Mouse (Mus musculus) intestine, embryonic 14.5 days (tissue): Measurements from ENCODE around the gene Gstp2. TPM values are rescaled to one million over a fixed set of nuclear protein-coding genes. Genes with fewer than 3 reads are reported as not detected.

ENCODE experiments used
- ATAC-seq: fragments of 200-750 bp; cut with Nextera tagmentation; replicated peaks from 2 replicates; pipeline ENCODE4 v1.8.0; 2017; ENCODE audit warnings: low read depth, moderate number of reproducible peaks, moderate TSS enrichment, moderate library complexity; ENCODE audit not compliant: low FRiP score, low TSS enrichment
- DNase-seq: peaks from one replicate; pipeline ENCODE4 v3.0.0-alpha.2; 2018; ENCODE audit warnings: low spot score
- H3K27ac ChIP-seq: fragments of 300-500 bp; sonication (generic); 2 replicates; pipeline ENCODE4 v1.5.1; 2014; ENCODE audit warnings: low read depth, mild to moderate bottlenecking, control low read depth
- H3K27me3 ChIP-seq: fragments of 300-500 bp; sonication (generic); replicated peaks from 2 replicates; pipeline ENCODE4 v1.6.1; 2014; ENCODE audit warnings: low read length, control low read depth; ENCODE audit not compliant: control insufficient read depth, insufficient read depth
- H3K36me3 ChIP-seq: fragments of 300-500 bp; sonication (generic); 2 replicates; pipeline ENCODE4 v1.6.1; 2014; ENCODE audit warnings: low read length, control low read depth; ENCODE audit not compliant: control insufficient read depth, insufficient read depth
- H3K4me1 ChIP-seq: fragments of 300-500 bp; sonication (generic); replicated peaks from 2 replicates; pipeline ENCODE4 v1.6.1; 2014; ENCODE audit warnings: low read length, control low read depth, mixed read lengths; ENCODE audit not compliant: control insufficient read depth, insufficient read depth
- H3K4me2 ChIP-seq: fragments of 300-500 bp; sonication (generic); 2 replicates; pipeline ENCODE4 v1.6.1; 2014; ENCODE audit warnings: low read length
- H3K4me3 ChIP-seq: fragments of 300-500 bp; sonication (generic); 2 replicates; pipeline ENCODE4 v1.5.1; 2014; ENCODE audit warnings: low read depth, low read length, control low read depth, mixed read lengths
- H3K9ac ChIP-seq: fragments of 300-500 bp; sonication (generic); 2 replicates; pipeline ENCODE4 v1.6.1; 2014; ENCODE audit warnings: mild to moderate bottlenecking, low read length
- H3K9me3 ChIP-seq: fragments of 300-500 bp; sonication (generic); 2 replicates; pipeline ENCODE4 v1.6.1; 2016; ENCODE audit warnings: low read length, control low read depth; ENCODE audit not compliant: control insufficient read depth
- WGBS: fragments of 180-500 bp; shearing (Covaris S2); extraction: QIAGEN DNeasy Blood & Tissue Kit; methylation state at CpG from one replicate; pipeline ENCODE4 v1.1.7; 2014; 5-methylcytosine and 5-hydroxymethylcytosine counted together
- polyA plus RNA-seq: library from polyadenylated mRNA; unstranded; fragments of >200 nt; fragmentation: Nextera tagmentation; extraction: Ambion mirVana; gene quantifications from 2 replicates; pipeline ENCODE4 v1.2.1, GENCODE M21; 2014

The Gstp2 gene
- polyA plus RNA-seq, 1 experiment from 2014 or later, result 8.8 TPM

DNA sequence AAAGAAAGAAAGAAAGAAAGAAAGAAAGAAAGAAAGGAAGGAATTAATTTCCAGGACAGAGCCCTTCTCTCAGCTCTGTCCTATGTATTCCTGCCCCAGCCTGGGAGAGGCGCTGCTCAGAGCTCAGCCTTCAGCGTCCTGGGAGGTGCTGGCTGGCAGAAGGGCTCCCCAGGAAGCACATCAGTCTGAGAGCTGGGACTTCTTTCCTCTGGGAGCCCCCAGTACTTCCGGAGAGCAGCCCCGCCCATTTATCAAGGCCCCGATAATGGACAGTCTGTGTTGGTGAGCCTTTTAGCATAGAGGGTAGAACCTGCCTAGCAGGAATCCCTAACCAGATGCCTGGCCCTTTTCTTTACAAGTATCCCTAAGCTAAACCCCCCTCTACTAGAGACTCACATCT lies 42.3 kb upstream of the Gstp2 start:
- no peaks in the 10 kb centered on the region for H3K27me3 ChIP-seq
- H3K9ac ChIP-seq, result no peak overlapping the region
- H3K9me3 ChIP-seq, result no peaks in the 10 kb centered on the region
- H3K36me3 ChIP-seq, result no peaks in the 10 kb centered on the region
- ATAC-seq (no peak), DNase-seq (no peak)
- H3K4me1 ChIP-seq, result no peaks in the 10 kb centered on the region
- H3K27ac ChIP-seq, result no peak overlapping the region
- H3K4me3 ChIP-seq, result no peak overlapping the region
- WGBS, result 40% methylated on average over 5 of the region's 5 CpGs
- no peak overlapping the region for H3K4me2 ChIP-seq

DNA sequence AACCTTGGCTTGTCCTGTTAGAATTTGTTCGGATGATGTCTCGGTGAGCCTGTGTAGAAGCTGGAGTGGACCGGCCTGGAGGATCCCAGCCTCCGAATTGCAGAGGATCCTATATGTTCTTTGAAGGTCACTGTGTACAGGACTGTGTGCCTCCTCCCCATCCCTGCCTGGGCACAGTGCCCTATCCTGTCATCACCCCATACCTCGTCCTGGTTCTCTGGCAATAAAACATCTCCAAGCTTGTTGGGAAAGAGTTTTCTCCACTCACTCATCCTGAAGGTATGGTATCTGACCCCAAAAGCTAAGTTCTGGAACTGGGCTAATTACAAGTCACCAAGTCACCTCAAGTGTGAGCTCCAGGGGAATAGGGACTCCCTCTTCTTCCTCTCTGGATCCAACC lies 41.3 kb upstream of the Gstp2 start:
- Histone ChIP-seq H3K9ac (no peak overlapping the region), H3K9me3 (no peaks in the 10 kb centered on the region), H3K27ac (no peak overlapping the region), H3K4me1 (no peaks in the 10 kb centered on the region), H3K4me3 (no peak overlapping the region), H3K27me3 (no peaks in the 10 kb centered on the region), H3K36me3 (no peaks in the 10 kb centered on the region), H3K4me2 (no peak overlapping the region)
- ATAC-seq (no peak), DNase-seq (no peak)
- 87% methylated on average over 5 of the region's 5 CpGs for WGBS

DNA sequence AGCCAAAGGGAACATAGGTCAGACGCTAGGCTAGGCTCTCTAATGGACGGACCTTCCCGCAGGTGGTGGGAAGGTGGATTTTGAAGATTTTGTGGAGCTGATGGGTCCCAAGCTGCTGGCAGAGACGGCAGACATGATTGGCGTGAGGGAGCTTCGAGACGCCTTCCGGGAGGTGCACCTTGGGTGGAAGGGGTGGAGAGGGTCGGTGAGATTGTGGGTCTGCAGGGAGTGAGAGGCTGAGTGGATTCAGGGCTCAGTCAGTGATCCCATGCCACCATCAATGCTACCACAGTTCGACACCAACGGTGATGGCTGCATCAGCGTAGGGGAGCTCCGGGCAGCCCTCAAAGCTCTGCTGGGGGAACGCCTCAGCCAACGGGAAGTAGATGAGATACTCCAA lies 40.3 kb upstream of the Gstp2 start:
- DNase-seq (no peak), ATAC-seq (no peak)
- no peak overlapping the region for H3K4me3 ChIP-seq
- no peaks in the 10 kb centered on the region for H3K9me3 ChIP-seq
- no peaks in the 10 kb centered on the region for H3K27me3 ChIP-seq
- no peak overlapping the region for H3K27ac ChIP-seq
- no peak overlapping the region for H3K9ac ChIP-seq
- H3K4me1 ChIP-seq, result no peaks in the 10 kb centered on the region
- 92% methylated on average over 15 of the region's 15 CpGs for WGBS
- H3K4me2 ChIP-seq, result no peak overlapping the region
- H3K36me3 ChIP-seq, result no peaks in the 10 kb centered on the region

DNA sequence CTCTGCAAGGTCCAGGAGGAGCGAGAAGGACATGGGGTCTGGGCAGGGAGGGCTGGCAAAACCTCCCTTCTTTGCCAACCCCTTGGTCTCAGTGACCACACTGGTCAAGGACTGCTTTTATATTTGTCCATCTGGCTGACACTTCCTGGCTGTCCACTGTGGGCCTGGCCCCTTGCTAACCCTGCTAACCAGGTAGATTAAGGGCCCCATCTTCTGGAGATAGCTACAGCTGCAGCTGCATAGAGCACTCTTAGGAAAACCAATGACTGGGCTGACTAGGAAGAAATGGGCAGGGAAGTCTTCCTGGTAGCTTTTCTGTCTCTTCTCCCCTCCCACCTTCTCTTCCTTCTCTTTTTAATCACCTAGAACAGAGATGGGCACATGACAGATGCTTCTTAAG lies 39.2 kb upstream of the Gstp2 start:
- no peak overlapping the region for H3K4me2 ChIP-seq
- H3K4me1 ChIP-seq, result no peaks in the 10 kb centered on the region
- 80% methylated on average over 1 of the region's 1 CpGs for WGBS
- H3K36me3 ChIP-seq, result no peaks in the 10 kb centered on the region
- no peak overlapping the region for H3K27ac ChIP-seq
- H3K27me3 ChIP-seq, result no peaks in the 10 kb centered on the region
- no peak for DNase-seq
- no peak overlapping the region for H3K4me3 ChIP-seq
- H3K9ac ChIP-seq, result no peak overlapping the region
- no peaks in the 10 kb centered on the region for H3K9me3 ChIP-seq
- ATAC-seq, result no peak

DNA sequence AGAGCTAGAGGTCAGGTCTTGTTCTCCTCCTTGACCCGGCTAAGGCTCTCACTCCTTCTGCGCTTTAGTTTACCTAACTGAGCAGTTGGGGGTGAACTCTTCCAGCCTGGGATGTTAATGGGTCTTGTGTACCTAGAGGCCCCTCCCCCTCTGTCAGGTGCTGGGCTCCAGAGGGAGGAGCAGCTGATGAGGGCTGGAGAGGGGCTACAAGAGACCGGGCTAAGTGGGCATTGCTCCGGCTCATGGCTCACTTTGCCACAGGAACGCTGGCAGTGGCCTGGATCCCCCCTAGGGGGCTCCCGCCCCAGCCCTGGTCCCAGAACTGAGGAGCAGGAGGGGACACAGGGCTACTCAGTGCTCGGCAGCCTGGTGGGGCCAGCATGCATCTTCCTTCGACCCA lies 38.0 kb upstream of the Gstp2 start:
- ATAC-seq, result no peak
- Histone ChIP-seq H3K9me3 (no peaks in the 10 kb centered on the region), H3K27me3 (no peaks in the 10 kb centered on the region), H3K4me2 (no peak overlapping the region), H3K36me3 (no peaks in the 10 kb centered on the region), H3K4me1 (no peaks in the 10 kb centered on the region), H3K9ac (no peak overlapping the region), H3K4me3 (no peak overlapping the region), H3K27ac (no peak overlapping the region)
- DNase-seq, result no peak
- WGBS, result 24% methylated on average over 8 of the region's 8 CpGs

DNA sequence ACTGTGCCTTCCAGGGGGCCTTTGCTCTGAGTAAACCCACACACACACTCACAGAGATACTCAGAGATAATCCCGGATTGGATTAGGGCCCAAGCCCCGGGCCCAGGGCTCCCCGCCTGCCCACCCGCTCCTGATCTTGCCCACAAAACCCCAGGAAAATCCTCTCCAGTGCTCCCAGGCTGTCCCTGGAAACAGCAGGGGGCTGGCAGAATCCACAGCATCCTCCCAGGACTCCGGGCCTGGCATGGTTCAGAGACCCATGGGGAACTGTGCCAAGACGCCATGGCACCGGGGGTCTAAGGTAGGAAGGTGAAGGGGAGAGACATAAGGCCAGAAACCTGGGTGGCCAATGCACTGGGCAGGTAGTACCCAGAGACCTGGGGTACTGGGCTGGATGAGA lies 37.5 kb upstream of the Gstp2 start:
- no peaks in the 10 kb centered on the region for H3K27me3 ChIP-seq
- H3K36me3 ChIP-seq, result no peaks in the 10 kb centered on the region
- no peak overlapping the region for H3K9ac ChIP-seq
- no peak overlapping the region for H3K27ac ChIP-seq
- no peaks in the 10 kb centered on the region for H3K4me1 ChIP-seq
- H3K4me2 ChIP-seq, result no peak overlapping the region
- no peak overlapping the region for H3K4me3 ChIP-seq
- H3K9me3 ChIP-seq, result no peaks in the 10 kb centered on the region
- 83% methylated on average over 7 of the region's 7 CpGs for WGBS
- no peak for DNase-seq
- no peak for ATAC-seq

DNA sequence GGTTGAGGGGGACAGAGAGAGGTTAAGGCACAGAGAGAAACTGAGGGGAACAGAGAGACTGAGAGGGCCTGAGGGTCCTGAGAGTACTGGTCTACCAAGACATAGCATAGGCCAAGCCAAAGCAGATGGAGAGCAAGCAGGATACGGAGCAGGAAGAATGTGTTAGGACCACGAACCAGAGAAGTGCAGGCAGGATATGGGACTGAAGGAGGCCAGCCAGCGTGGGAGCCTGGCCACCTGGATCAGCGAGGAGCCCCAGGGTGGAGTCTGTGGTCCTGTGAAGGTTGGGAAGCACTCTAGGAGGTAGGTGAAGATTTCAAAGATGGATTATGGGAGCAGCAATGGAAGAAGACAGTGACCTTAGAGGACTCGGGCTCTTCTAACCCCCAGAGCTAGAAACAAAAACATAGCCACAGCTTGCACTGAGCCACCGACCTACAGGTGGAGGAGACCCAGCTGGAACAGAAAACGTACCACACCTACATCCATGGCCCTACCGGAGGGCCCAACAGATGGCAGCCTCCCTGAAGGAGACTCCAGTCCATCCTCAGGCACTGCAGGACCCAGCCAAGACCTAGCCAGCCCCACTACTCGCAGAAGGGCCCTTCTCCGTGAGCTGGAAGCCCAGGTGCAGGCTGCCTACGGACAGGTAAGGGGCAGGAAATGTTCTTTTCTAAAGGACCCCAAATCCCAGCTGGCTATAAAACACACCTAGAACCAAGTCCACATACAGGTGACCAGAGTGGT lies 36.6 kb upstream of the Gstp2 start:
- WGBS, result 81% methylated on average over 11 of the region's 11 CpGs
- no peak overlapping the region for H3K9ac ChIP-seq
- DNase-seq (no peak), ATAC-seq (no peak)
- H3K4me1 ChIP-seq, result no peaks in the 10 kb centered on the region
- H3K27ac ChIP-seq, result no peak overlapping the region
- no peaks in the 10 kb centered on the region for H3K36me3 ChIP-seq
- H3K27me3 ChIP-seq, result no peaks in the 10 kb centered on the region
- no peak overlapping the region for H3K4me3 ChIP-seq
- H3K4me2 ChIP-seq, result no peak overlapping the region
- no peaks in the 10 kb centered on the region for H3K9me3 ChIP-seq

DNA sequence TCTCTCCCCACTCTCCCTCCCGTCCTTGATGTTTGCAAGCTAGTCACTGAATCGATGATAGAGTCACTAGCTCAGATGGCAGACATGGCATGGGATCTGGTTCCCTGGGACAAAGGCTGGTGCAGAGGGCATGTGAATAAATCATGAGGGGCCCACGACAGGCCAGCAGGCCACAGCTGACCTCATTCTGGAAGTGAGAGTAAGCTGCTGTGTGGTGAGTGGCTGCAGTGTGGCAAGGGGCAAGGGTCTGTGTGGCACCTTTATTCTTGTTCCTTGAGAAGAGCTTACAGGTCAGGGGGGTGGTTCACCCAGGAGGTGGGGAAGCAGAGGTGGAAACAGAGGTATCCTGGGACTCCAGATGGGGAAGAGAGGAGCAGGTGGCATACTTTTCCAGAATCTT lies 35.6 kb upstream of the Gstp2 start, which contains the start of gene Cabp2:
Gene Cabp2 (plus strand): TSS at position 185 of the 400 bp plus-strand sequence.
- Histone ChIP-seq H3K4me1 (no peaks in the 10 kb centered on the region), H3K4me2 (no peak within 1 kb of the TSS), H3K27me3 (no peaks in the 10 kb centered on the region), H3K9me3 (no peaks in the 10 kb centered on the region), H3K27ac (no peak within 1 kb of the TSS), H3K4me3 (no peak within 1 kb of the TSS), H3K36me3 (no peaks in the 10 kb centered on the region), H3K9ac (no peak within 1 kb of the TSS)
- DNase-seq (no peak), ATAC-seq (no peak)
- WGBS, result 71% methylated on average over 3 of the region's 3 CpGs

DNA sequence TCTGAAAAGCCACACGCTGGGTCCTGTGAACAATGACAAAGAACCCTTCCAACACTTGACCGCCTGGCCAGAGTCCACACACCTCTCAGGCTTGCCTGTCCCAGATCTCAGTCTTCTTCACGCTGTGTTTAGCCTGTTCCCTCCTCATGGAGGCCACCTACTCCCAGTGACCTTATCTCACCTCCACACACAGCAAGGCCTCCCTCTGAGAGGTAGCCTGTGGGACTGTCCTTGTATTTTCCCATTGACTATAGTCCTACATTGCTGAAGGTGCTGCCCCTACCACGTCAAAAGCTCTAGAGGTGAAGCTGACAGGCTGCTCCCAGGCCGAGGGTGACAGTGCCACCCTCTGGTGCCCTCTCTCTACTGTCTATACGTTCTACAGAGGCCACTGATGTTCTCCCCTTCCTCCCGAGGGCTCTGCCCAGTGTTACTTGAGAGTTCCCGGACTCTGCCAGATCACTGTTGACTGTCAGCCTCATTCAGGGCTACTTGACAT lies 34.7 kb upstream of the Gstp2 start:
- Histone ChIP-seq H3K36me3 (no peaks in the 10 kb centered on the region), H3K27ac (no peak overlapping the region), H3K4me2 (no peak overlapping the region), H3K4me3 (no peak overlapping the region), H3K9me3 (no peaks in the 10 kb centered on the region), H3K27me3 (no peaks in the 10 kb centered on the region), H3K9ac (no peak overlapping the region), H3K4me1 (no peaks in the 10 kb centered on the region)
- DNase-seq, result no peak
- ATAC-seq, result no peak
- WGBS, result 67% methylated on average over 8 of the region's 8 CpGs
